Mouse (Mus musculus): ENCODE measurements at regions not wholly inside any gene's neighbourhood (a gene's known extent, or its start where the extent isn't known, plus 50 kb on each side); places are given as distances from the start of the nearest gene placed in this dataset.
A peak's percentile ranks its signal among the peaks of the same experiment; 100 is the strongest.

DNA sequence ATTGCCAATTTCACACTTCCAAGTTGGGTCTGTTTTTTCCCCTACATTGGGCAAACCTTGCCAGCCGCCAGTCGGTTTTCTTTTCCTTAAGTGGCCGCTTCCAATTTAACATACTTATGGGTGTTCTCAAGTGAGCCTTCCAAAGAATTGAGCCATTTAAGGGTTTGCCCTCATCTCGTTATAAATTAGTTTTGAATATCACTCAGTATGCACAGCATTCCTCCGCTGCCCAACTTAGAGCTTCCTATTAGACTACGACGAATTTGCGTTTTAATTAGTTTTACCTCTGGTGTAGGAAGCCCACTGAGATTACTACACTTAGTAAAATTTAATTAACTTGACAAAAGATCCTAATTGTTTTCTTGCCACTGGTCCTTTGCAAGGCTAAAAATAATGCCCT is 209.9 kb downstream of the Cdh11 start:
- H3K27ac ChIP-seq: no peak overlapping the region
- H3K27me3 ChIP-seq: no peaks in the 10 kb centered on the region
- no peaks in the 10 kb centered on the region for H3K4me1 ChIP-seq
- no peak overlapping the region for H3K4me2 ChIP-seq (replicated peaks)
- H3K4me3 ChIP-seq: no peak overlapping the region
- no peaks in the 10 kb centered on the region for H3K36me3 ChIP-seq
- H3K9ac ChIP-seq: no peak overlapping the region
- 72% methylated on average over 8 of the region's 8 CpGs for WGBS
- no peaks in the 10 kb centered on the region for H3K9me3 ChIP-seq (replicated peaks)
- no peak for ATAC-seq (ENCODE audit: low FRiP score)

DNA sequence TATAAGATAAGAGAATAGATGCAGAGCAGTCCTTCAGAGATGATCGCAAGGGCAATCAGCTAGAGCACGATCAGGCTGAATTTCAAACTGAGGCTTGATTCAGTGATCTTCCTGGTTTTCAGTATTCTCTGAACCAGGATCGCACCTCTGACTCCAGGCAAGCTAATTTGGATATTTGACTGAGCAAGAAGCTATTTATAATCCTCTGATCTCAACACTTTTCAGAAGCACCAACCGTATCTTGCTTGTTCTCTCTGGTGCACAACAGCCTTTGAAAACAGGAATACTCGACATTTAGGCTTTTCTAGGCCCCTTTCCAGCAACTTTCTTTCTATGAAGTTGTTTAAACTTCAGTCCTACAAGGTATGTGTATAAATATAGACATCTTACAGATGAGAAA is 217.7 kb downstream of the Cdh11 start:
- Histone ChIP-seq H3K9me3 (replicated peaks) (no peaks in the 10 kb centered on the region), H3K27me3 (no peaks in the 10 kb centered on the region), H3K4me1 (no peaks in the 10 kb centered on the region), H3K9ac (no peak overlapping the region), H3K4me3 (no peak overlapping the region), H3K36me3 (no peaks in the 10 kb centered on the region), H3K4me2 (replicated peaks) (no peak overlapping the region), H3K27ac (no peak overlapping the region)
- 84% methylated on average over 5 of the region's 5 CpGs for WGBS
- ATAC-seq (ENCODE audit: low FRiP score): no peak

DNA sequence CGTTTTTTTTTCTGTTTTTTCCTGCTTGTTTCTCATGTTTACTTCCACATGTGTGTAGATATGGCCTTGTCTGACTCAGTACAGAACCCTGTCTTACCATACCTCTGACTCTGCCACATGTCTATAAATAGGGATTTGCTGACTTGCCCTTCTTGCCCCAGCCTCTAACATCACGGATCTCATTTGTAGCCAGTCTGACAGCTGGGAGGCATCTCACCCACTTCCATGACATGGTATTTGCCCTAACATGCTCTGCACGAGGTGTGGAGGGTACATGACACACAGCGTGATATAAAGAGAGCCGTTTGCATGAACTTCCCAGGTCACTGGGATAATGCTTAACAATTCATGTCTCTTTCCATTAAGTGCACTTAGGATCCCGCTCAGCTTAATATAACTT is 231.2 kb downstream of the Cdh11 start:
- H3K9me3 ChIP-seq (replicated peaks): no peaks in the 10 kb centered on the region
- no peaks in the 10 kb centered on the region for H3K4me1 ChIP-seq
- H3K4me3 ChIP-seq: no peak overlapping the region
- no peaks in the 10 kb centered on the region for H3K27me3 ChIP-seq
- WGBS: 69% methylated on average over 6 of the region's 6 CpGs
- H3K27ac ChIP-seq: peak overlapping the region; percentile 32; the same call in 1 of the 2 replicates
- no peaks in the 10 kb centered on the region for H3K36me3 ChIP-seq
- no peak for ATAC-seq (ENCODE audit: low FRiP score)
- H3K4me2 ChIP-seq (replicated peaks): no peak overlapping the region
- H3K9ac ChIP-seq: no peak overlapping the region

DNA sequence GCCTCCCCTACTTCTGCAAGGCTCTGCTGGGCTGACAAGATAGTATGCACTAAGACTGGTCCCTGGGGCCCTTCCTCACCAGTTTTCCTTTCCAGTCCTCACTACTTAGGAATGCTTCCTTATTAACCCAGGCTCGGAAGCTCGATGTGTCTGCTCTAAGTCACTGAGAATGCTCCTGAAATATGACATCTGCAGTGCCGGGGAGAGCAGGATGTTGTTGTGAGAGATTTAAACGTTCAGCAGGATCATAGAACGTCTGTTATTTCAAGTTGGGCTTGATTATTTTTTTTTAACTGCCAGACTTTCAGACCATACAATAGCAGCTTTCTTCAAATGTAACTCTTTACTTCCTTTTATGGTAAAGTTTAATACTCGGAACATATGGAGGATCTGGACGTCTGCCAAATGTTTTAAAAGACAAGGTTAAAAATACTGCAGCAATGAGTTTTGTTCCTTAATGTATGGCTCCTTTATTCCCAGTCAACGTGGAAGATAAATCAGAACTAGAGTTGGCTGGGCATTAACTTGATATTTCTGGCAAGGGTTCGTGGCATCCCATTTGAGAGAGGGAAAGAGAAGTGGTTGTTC is 232.0 kb downstream of the Cdh11 start:
- Histone ChIP-seq H3K9ac (no peak overlapping the region), H3K27me3 (no peaks in the 10 kb centered on the region), H3K36me3 (no peaks in the 10 kb centered on the region), H3K4me3 (no peak overlapping the region), H3K9me3 (replicated peaks) (no peaks in the 10 kb centered on the region), H3K4me2 (replicated peaks) (no peak overlapping the region), H3K4me1 (no peaks in the 10 kb centered on the region), H3K27ac (peak overlapping the region; percentile 45; the same call in 1 of the 2 replicates)
- ATAC-seq (ENCODE audit: low FRiP score): no peak
- 46% methylated on average over 9 of the region's 9 CpGs for WGBS

DNA sequence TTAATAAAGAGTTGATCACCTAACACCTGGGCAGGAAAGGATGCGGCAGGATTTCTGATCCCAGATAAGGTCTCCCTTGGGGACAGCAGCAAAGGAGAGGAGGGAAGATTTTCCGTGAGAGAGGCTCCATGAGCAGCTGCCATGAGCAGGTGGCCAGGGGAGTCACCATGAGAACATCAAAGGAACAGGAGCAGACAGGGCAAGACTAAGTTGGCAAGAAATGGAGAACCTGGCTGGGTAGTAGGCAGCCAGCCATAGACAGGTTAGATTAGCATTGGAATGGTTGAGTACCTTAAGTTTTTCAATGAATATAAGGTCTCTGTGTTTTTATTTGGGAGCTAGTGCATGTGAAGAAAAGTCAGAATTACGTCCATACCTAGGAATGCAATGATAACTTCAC is 246.6 kb downstream of the Cdh11 start:
- no peaks in the 10 kb centered on the region for H3K4me1 ChIP-seq
- ATAC-seq (ENCODE audit: low FRiP score): no peak
- H3K27ac ChIP-seq: no peak overlapping the region
- H3K27me3 ChIP-seq: no peaks in the 10 kb centered on the region
- no peak overlapping the region for H3K9ac ChIP-seq
- no peaks in the 10 kb centered on the region for H3K36me3 ChIP-seq
- H3K4me3 ChIP-seq: no peak overlapping the region
- no peak overlapping the region for H3K4me2 ChIP-seq (replicated peaks)
- no peaks in the 10 kb centered on the region for H3K9me3 ChIP-seq (replicated peaks)
- WGBS: 70% methylated on average over 3 of the region's 3 CpGs

DNA sequence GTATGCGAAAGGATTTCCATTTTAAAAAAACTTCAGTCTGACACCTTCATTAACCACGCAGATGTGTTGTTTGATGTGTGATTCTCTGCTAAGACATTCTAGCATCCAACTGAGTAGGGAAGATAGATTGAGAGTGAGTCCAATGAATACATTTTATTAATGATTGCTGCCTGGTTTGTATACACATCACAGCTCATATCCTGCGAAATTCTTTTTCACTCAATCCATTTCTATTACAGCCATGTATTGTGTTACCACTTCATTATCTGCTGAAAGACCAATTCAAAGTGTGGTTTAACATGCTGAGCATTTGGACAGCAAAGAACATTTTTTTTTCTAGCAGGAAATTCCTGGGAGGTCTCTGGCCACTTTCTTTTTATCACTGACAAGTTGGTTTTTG is 247.4 kb downstream of the Cdh11 start:
- WGBS: 57% methylated on average over 3 of the region's 3 CpGs
- Histone ChIP-seq H3K9ac (no peak overlapping the region), H3K36me3 (no peaks in the 10 kb centered on the region), H3K4me2 (replicated peaks) (no peak overlapping the region), H3K4me3 (no peak overlapping the region), H3K27me3 (no peaks in the 10 kb centered on the region), H3K9me3 (replicated peaks) (no peaks in the 10 kb centered on the region), H3K27ac (no peak overlapping the region), H3K4me1 (no peaks in the 10 kb centered on the region)
- no peak for ATAC-seq (ENCODE audit: low FRiP score)

DNA sequence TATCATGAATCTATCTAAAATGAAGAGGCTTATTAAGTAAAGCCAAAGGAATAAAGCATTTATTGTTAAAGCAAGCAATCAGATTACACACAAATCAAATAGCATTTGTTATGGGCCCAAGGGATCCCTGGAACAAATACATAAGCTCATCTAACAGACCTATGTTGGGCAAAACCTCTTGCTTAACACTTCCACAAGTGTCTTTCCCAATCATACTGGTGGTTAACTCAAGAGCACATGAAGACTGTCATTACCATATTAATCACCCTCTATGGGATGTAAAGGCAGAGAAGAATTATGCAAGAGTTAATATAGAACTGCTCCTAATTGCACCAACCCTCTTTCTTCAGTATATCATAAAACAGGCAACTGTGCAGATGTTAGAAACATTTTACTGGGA is 267.0 kb downstream of the Cdh11 start:
- Histone ChIP-seq H3K27me3 (no peaks in the 10 kb centered on the region), H3K4me2 (replicated peaks) (no peak overlapping the region), H3K27ac (no peak overlapping the region), H3K36me3 (no peaks in the 10 kb centered on the region), H3K4me1 (no peaks in the 10 kb centered on the region), H3K9ac (no peak overlapping the region), H3K4me3 (no peak overlapping the region), H3K9me3 (replicated peaks) (no peaks in the 10 kb centered on the region)
- ATAC-seq (ENCODE audit: low FRiP score): no peak

DNA sequence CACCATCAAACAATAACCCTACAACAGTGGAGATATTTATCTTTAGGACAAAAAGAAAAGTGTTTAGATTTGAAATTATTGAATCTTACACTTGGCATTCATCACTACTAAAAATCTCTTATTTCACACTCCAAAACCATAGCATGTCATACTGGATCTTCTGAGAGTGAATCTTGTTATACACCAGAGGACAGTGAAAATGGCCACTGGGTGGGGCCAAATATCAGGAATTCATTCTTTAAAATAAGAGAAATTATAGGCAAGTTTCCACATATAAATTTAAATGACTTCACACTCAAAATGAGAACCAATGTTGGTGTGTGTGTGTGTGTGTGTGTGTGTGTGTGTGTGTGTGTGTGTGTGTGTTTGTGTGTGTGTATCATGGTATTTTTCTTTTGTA is 269.7 kb downstream of the Cdh11 start:
- Histone ChIP-seq H3K9me3 (replicated peaks) (no peaks in the 10 kb centered on the region), H3K4me3 (no peak overlapping the region), H3K4me1 (no peaks in the 10 kb centered on the region), H3K4me2 (replicated peaks) (no peak overlapping the region), H3K36me3 (no peaks in the 10 kb centered on the region), H3K27ac (no peak overlapping the region), H3K9ac (no peak overlapping the region), H3K27me3 (no peaks in the 10 kb centered on the region)
- no peak for ATAC-seq (ENCODE audit: low FRiP score)

DNA sequence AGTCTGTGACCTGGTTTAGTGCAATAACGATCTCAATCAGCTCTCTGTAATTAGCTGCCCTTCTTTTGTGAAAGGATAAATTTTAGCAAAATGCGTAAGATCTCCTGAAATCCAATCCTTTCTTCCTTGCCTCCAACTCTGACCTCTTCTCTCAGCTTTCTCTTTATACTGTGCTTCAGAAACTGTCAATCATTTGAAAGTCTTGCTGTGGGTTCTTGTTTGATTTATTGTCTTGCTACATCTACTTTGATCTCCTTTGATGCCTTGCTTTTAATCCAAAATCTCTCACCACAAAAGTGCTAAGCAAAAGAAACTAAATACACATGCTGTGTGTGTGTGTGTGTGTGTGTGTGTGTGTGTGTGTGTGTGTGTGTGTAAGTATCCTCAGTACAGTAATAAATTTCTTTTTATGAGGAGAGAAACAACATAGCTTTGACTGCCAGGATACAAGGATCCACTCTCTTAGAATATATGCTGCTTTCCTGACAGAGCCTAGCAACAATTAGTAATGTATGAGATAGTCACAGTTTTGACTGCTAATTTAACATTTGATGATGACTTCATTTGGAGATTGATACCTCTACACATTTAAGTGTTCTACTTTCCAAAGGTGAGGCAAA is 270.5 kb downstream of the Cdh11 start:
- H3K4me1 ChIP-seq: no peaks in the 10 kb centered on the region
- H3K27ac ChIP-seq: no peak overlapping the region
- no peaks in the 10 kb centered on the region for H3K36me3 ChIP-seq
- no peak for ATAC-seq (ENCODE audit: low FRiP score)
- WGBS: 37% methylated on average over 2 of the region's 2 CpGs
- H3K4me2 ChIP-seq (replicated peaks): no peak overlapping the region
- H3K4me3 ChIP-seq: no peak overlapping the region
- H3K9me3 ChIP-seq (replicated peaks): no peaks in the 10 kb centered on the region
- no peak overlapping the region for H3K9ac ChIP-seq
- H3K27me3 ChIP-seq: no peaks in the 10 kb centered on the region

DNA sequence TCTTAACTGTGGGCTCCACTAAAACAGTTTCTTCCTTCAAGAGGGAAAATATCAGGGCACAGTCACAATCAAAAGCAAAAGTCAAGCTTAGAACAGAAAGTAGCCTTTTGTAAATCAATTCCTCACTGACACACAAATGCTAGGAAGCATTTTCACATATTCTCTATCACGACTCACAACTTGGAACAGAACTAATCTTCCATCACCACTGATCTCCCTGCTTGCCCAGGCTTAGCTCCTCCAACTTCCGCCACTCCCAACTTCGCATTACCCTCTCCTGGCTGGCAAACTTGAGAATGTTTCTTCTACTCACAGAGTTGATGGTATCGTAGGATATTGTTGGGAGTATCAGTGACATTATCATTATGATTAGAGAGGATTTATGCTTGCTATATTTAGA is 284.7 kb downstream of the Cdh11 start:
- H3K9me3 ChIP-seq (replicated peaks): no peaks in the 10 kb centered on the region
- no peak overlapping the region for H3K9ac ChIP-seq
- no peaks in the 10 kb centered on the region for H3K27me3 ChIP-seq
- WGBS: 87% methylated on average over 4 of the region's 4 CpGs
- H3K36me3 ChIP-seq: no peaks in the 10 kb centered on the region
- no peaks in the 10 kb centered on the region for H3K4me1 ChIP-seq
- no peak for ATAC-seq (ENCODE audit: low FRiP score)
- no peak overlapping the region for H3K4me2 ChIP-seq (replicated peaks)
- no peak overlapping the region for H3K4me3 ChIP-seq
- no peak overlapping the region for H3K27ac ChIP-seq

DNA sequence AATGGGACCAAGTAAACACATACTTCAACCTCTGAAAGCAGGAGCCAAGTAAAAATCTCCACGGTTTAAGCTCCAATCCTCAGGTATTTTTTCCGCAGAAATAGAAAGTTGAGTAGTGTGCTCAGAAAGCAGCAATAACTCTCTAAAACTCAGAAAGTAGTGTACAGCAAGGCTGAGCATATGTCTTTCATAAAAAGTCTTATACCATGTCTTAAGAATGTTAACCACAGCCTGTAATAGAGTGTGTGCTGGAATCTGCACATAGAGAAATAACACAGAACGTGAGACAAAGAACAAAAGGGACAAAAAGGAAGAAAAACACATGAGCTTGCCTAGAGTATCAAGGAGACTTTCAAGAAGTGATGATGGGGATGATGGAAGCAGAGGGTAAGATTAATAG is 285.2 kb downstream of the Cdh11 start:
- WGBS: 86% methylated on average over 3 of the region's 3 CpGs

DNA sequence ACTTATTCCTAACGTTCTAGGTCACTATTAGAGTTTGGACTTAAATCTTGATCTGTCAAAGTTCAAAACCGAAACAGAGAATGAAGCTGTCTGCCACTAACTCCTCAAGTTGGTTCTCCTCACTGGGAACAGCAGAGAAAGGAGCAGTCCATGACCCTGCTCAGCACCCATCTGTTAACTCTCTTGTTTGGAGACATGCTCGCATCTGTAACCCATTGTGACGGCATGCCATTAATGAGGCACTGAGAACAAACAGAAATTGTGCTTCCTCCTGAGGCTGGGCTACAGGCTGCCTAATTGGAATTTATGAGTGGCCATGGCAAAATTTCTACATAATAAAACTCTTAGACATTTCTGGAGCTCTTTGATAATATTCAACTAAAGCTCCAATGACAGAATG is 286.4 kb downstream of the Cdh11 start:
- no peak overlapping the region for H3K4me2 ChIP-seq (replicated peaks)
- H3K27ac ChIP-seq: no peak overlapping the region
- H3K9ac ChIP-seq: no peak overlapping the region
- no peaks in the 10 kb centered on the region for H3K4me1 ChIP-seq
- no peaks in the 10 kb centered on the region for H3K9me3 ChIP-seq (replicated peaks)
- 48% methylated on average over 4 of the region's 4 CpGs for WGBS
- no peak for ATAC-seq (ENCODE audit: low FRiP score)
- no peaks in the 10 kb centered on the region for H3K27me3 ChIP-seq
- H3K4me3 ChIP-seq: no peak overlapping the region
- no peaks in the 10 kb centered on the region for H3K36me3 ChIP-seq

More for the DNA sequence above, 285.2 kb downstream of the Cdh11 start:
- H3K36me3 ChIP-seq: no peaks in the 10 kb centered on the region
- H3K4me3 ChIP-seq: no peak overlapping the region
- H3K27me3 ChIP-seq: no peaks in the 10 kb centered on the region
- no peak overlapping the region for H3K9ac ChIP-seq
- H3K27ac ChIP-seq: no peak overlapping the region
- no peaks in the 10 kb centered on the region for H3K9me3 ChIP-seq (replicated peaks)
- no peak for ATAC-seq (ENCODE audit: low FRiP score)
- H3K4me1 ChIP-seq: no peaks in the 10 kb centered on the region
- H3K4me2 ChIP-seq (replicated peaks): no peak overlapping the region

DNA sequence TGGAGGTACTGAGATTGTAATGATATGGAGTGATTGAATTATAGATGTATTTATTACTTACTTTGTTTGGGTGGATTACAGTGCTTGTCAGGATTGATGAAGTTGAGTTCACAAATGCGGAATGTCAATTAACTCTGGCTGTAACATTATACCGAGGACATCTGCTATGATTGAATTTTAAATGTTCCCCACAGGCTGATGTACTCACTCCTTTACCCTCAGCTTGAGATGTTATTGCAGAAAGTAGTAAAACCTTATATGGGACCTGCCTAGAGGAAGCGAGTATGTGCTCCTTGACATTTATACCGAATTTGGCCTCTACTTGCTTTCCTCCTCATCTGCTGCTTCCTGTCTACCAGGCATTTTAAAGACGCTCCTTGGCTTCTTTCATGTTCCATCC is 288.3 kb downstream of the Cdh11 start:
- Histone ChIP-seq H3K27ac (no peak overlapping the region), H3K4me2 (replicated peaks) (no peak overlapping the region), H3K27me3 (no peaks in the 10 kb centered on the region), H3K9me3 (replicated peaks) (no peaks in the 10 kb centered on the region), H3K36me3 (no peaks in the 10 kb centered on the region), H3K4me1 (no peaks in the 10 kb centered on the region), H3K9ac (no peak overlapping the region), H3K4me3 (no peak overlapping the region)
- no peak for ATAC-seq (ENCODE audit: low FRiP score)
- 73% methylated on average over 5 of the region's 5 CpGs for WGBS

All from hindbrain, embryonic 12.5 days (tissue).